Mouse (Mus musculus): Measurements from ENCODE around the gene Lsp1. TPM values are rescaled to one million over a fixed set of nuclear protein-coding genes. Genes with fewer than 3 reads are reported as not detected.

Lsp1 gene
- total RNA-seq, 2 experiments from 2014 or later: 24.7 to 33.1 TPM

- no peak for DNase-seq
These were observed 16.4 kb upstream of the Lsp1 start for GRCm38 (mm10) chr7:142444171-142444570.

- no peak for DNase-seq
These were observed 15.3 kb upstream of the Lsp1 start for GRCm38 (mm10) chr7:142445324-142445723.

GRCm38 (mm10) chr7:142446264-142446663, 14.3 kb upstream of the Lsp1 start:
- no peak for DNase-seq

- no peak for DNase-seq
These were observed 11.5 kb upstream of the Lsp1 start for GRCm38 (mm10) chr7:142449038-142449617.

GRCm38 (mm10) chr7:142454706-142455105, 5.9 kb upstream of the Lsp1 start:
- no peak for DNase-seq

GRCm38 (mm10) chr7:142455251-142455650, 5.4 kb upstream of the Lsp1 start:
- no peak for DNase-seq

- DNase-seq: peak in 1 of 2 experiments; percentile 39
These were observed 3.8 kb upstream of the Lsp1 start for GRCm38 (mm10) chr7:142456806-142457205.

GRCm38 (mm10) chr7:142457227-142457811, 3.3 kb upstream of the Lsp1 start:
- peak; percentile 69 to 73 for DNase-seq

- DNase-seq: peak in 1 of 2 experiments; percentile 46
These were observed 2.6 kb upstream of the Lsp1 start for GRCm38 (mm10) chr7:142458026-142458425.

GRCm38 (mm10) chr7:142458676-142459298, 1.8 kb upstream of the Lsp1 start:
- peak in 1 of 2 experiments; percentile 52 for DNase-seq

GRCm38 (mm10) chr7:142459299-142459691, 1.3 kb upstream of the Lsp1 start:
- peak in 1 of 2 experiments; percentile 74 for DNase-seq

GRCm38 (mm10) chr7:142461446-142461845, 837 bp downstream of the Lsp1 start:
- no peak for DNase-seq

GRCm38 (mm10) chr7:142462190-142462589, 1.6 kb downstream of the Lsp1 start:
- DNase-seq: peak in 1 of 2 experiments; percentile 28

- DNase-seq: peak in 1 of 2 experiments; percentile 28
These were observed 2.0 kb downstream of the Lsp1 start for GRCm38 (mm10) chr7:142462594-142463078.

- peak in 1 of 2 experiments; percentile 37 for DNase-seq
These were observed 9.6 kb downstream of the Lsp1 start for GRCm38 (mm10) chr7:142470171-142470691.

- DNase-seq: peak; percentile 80 to 81
These were observed 10.3 kb downstream of the Lsp1 start for GRCm38 (mm10) chr7:142470808-142471413.

- DNase-seq: peak in 1 of 2 experiments; percentile 33
These were observed 10.8 kb downstream of the Lsp1 start for GRCm38 (mm10) chr7:142471414-142471861.

- peak; percentile 65 to 72 for DNase-seq
These were observed 11.4 kb downstream of the Lsp1 start for GRCm38 (mm10) chr7:142471884-142472570.

GRCm38 (mm10) chr7:142472936-142473335, 12.3 kb downstream of the Lsp1 start:
- DNase-seq: no peak

- DNase-seq: no peak
These were observed 12.9 kb downstream of the Lsp1 start for GRCm38 (mm10) chr7:142473476-142473875.

GRCm38 (mm10) chr7:142474799-142475198, 14.2 kb downstream of the Lsp1 start:
- peak; percentile 66 to 72 for DNase-seq

- DNase-seq: no peak
These were observed 15.0 kb downstream of the Lsp1 start for GRCm38 (mm10) chr7:142475641-142476040.
